Mouse (Mus musculus) left cerebral cortex, adult 8-10 months (tissue): ENCODE data around the gene Rad51d. TPM values are rescaled to one million over a fixed set of nuclear protein-coding genes. Genes with fewer than 3 reads are reported as not detected.
"Not testable (repeated sequence)": the region's sequence is repeated elsewhere in the genome, so short reads cannot be mapped to it uniquely, and the experiment has no call there.

ENCODE experiments used
- DNase-seq, 2 experiments: peaks; one replicate each; pipeline ENCODE4 v3.0.0; 2022; ENCODE audit warnings: low spot score in 2 of 2
- total RNA-seq, 4 experiments: library from RNA; stranded (reverse); gene quantifications; 2 replicates each; pipeline ENCODE4 v1.2.4; 2022

The Rad51d gene
- total RNA-seq, 4 experiments from 2014 or later: 17.8 to 20.8 (median 20.4) TPM

GRCm38 (mm10) chr11:82857307-82857848 is 33.0 kb downstream of the Rad51d start:
- DNase-seq: no peak

DNA sequence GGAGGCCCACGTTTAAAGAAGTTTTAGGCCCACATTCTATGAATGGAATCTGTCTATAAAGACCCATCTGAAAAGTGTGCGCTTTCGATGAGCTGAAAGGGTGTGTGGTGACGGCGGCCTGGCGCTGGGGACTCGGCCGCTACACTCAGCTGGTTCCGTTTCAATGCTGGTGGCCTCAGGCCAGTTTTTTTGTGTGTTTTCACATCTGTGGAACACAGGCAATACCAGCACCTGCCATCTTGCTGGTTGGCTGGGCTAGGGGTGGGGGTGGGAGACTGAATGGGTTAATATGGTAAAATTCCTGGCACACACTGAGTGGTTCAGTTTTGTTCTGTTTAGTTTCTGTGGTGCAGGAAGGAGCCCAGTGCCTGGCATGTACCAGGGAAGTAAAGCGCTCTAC is 34.4 kb downstream of the Rad51d start:
- DNase-seq: no peak

DNA sequence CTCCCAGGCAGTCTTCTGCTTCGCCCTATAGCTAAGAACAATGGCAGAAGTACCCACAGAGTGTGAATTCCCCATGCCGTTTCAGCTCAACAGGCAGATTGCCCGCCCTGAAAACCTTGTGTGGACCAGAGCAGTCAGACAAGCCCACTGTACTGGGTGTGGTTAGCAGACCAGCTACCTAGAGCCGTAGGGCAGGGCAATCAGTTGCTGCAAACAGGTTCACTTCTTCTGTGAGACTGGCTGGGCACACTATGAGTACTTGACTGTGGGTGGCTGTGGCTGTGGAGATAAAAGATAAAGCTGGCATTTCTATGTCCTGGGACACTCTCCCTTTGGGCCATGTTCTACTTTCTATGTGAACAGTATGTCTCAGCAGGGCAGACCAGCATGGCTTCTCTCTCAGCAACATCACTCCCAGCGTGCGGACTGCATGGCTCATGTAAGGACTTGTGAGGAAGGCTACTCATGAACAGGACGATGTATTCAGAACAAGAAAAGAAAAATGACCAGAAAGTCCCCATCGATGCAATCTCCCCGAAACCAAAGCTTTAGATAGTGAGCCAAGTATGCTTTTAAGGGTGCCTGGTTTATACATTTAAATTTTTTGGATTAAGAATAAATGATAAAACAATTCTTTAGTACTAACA is 35.0 kb downstream of the Rad51d start:
- no peak for DNase-seq

DNA sequence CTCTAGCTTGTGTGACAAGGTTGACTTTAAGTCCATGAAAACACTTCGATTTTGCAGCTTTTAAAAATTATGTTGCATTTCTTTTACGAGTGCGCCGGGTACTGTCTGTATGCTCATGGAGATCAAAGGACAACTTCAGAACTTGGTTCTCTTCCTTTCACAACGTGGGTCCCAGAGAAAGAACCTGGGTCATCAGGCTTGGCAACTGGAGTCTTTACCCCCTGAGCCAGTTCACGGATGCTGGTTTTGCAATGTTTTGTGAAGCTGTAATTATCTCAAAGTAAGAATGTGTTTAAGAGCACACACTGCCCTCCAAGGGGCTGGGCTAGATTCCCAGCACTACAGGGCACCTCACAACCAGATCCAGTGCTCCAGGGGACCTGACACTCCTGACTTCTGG is 36.3 kb downstream of the Rad51d start:
- no peak for DNase-seq

- no peak for DNase-seq
These were observed 37.5 kb downstream of the Rad51d start for GRCm38 (mm10) chr11:82852958-82853357.

- DNase-seq: no peak
These were observed 37.9 kb downstream of the Rad51d start for GRCm38 (mm10) chr11:82852540-82852939.

GRCm38 (mm10) chr11:82852115-82852514 is 38.3 kb downstream of the Rad51d start:
- DNase-seq: no peak

- DNase-seq: no peak
These were observed 40.2 kb downstream of the Rad51d start for GRCm38 (mm10) chr11:82850259-82850658.

DNA sequence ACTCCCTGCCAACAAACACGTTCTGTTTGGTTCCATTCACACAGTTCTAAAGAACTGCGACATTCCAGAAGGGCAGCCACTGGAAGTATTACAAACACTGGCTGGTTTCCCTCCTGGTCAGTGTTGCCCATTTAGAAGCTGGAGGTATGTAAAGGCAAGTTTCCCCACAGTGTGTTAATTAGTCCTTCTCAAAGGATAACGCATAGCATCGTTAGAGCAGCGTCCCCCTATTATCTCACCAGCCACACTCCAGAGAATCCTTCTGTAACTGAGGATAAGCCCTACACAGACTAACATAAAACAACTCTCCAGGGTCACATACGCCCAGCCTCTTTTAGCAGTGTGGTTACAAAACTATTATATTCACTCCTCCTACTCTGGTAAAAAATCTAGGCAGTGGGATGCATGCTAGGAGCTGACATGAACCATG is 42.8 kb downstream of the Rad51d start:
- no peak for DNase-seq

DNA sequence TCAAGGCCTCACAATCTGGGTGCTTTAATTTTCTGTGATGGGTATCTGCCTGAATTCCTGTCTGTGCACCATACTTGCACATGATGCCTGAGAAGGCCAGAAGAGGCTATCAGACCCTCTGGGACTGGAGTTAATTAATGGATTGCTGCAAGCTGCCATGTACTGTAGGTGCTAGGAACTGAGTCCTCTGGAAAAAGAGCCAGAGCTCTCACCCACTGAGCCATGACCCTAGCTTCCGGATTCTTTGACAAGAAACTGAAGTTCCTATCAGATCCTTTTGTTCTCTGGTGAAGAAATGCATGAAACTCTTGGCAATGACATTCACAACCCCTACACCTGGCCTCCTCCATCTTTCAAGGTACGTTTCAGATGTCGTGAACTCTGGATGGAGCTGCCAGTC is 43.5 kb downstream of the Rad51d start:
- DNase-seq: no peak

DNA sequence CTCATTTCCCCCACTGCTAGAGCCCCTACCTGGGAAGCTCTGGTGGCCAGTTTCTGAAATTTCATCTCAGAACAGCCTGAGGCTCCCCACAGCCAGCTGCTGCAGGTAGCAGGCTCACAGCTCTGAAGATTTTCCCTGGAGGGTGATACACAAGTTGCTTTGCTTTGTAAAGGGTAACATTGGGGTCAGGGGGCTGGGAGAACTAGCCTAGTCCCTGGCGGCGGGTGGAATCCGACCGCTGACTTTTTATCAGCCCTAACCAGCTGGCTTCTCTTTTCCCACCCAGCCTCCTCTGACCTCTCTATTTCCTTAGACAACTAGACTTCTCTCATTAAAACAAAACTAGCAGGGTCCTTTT is 44.4 kb downstream of the Rad51d start:
- DNase-seq: no peak

GRCm38 (mm10) chr11:82845415-82846078 is 44.9 kb downstream of the Rad51d start:
- DNase-seq: peak; percentile 20 to 62

DNA sequence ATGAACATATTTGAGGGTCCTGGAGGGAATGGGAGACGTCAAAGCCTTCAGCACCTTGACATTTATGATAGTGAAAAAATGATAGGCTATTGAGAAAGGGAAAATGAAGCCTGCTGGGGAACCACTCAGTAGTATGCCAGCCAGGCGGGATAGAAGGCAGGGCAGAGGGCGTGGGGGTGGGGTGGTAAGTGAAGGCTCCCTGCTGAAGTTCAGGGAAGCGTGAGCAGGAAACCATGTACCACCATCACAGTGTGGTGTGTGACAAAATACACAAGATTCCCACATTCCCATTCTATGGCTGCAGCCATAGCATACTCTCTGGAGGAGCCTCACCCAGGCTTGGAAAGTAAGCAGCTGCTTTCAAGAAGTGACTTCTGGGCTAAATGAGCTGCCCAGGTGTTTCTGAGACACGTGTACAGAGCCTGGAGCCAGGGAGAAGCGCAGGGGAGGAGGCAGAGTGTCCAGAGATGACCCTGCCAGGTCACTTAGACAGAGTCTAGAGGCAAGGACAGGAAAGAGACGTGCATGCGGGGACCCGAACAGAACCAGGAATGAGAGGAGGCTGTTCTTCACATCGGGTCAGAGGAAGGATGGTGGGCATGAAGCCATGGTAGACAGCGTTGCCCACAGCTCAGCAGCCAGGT is 45.5 kb downstream of the Rad51d start:
- DNase-seq: no peak

GRCm38 (mm10) chr11:82838511-82838910 is 51.9 kb downstream of the Rad51d start:
- DNase-seq: no peak

- no peak for DNase-seq
These were observed 52.6 kb downstream of the Rad51d start for GRCm38 (mm10) chr11:82837848-82838247.

GRCm38 (mm10) chr11:82837192-82837591 is 53.2 kb downstream of the Rad51d start:
- no peak for DNase-seq

DNA sequence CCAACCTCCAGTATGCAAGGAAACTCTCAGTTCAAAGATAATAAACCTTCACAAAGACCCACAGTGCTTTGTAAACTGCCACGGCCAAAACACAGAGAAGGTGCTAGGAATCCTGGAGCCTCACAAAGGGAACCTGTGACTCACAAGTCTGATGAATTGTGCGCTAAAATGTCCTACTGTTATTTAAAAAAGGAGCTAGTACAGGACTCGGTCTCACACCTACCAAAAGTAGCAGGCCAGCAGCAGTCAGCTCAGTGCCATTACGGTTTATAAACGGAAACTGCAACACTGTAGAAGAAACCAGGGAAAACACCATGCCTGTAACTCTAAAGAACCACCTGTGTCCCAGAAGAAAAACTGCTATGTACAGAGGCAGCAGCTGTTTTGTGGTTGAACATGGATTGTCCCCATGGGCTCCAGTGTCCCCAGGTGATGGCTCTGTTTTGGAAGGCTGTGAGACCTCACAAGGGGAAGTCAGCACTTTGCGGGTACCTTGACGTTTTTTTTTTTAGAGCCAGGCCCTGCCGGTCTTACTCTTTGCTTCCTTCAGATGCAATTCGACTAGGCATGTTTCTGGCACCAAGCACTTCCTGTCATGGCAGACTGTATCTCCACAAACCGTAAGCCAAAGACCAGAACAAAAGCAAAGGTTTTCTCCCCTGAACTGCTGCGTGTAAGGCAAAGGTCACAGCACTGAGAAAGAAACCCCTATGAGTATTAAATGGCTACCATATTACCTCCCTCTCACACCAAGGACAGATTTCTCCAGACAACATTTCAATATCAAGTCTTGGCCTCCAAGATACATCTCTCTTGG is 54.6 kb downstream of the Rad51d start:
- DNase-seq: no peak

GRCm38 (mm10) chr11:82834359-82834758 is 56.1 kb downstream of the Rad51d start:
- DNase-seq: not testable (repeated sequence)

- no peak for DNase-seq
These were observed 56.5 kb downstream of the Rad51d start for GRCm38 (mm10) chr11:82833929-82834328.

GRCm38 (mm10) chr11:82832402-82832801 is 58.0 kb downstream of the Rad51d start:
- DNase-seq: not testable (repeated sequence)
